Mouse (Mus musculus) olfactory bulb, adult 2 months (tissue): ENCODE data around the gene Olfr74.

ENCODE experiments used
- CTCF ChIP-seq: fragments of 200-500 bp; IDR thresholded peaks from 2 replicates; pipeline ENCODE4 v1.5.1; 2012; ENCODE audit warnings: low read depth, mild to moderate bottlenecking, low read length, moderate library complexity; ENCODE audit not compliant: insufficient read depth
- POLR2A ChIP-seq: fragments of 200-500 bp; IDR thresholded peaks from 2 replicates; pipeline ENCODE4 v1.6.1; 2012; ENCODE audit warnings: mild to moderate bottlenecking, low read depth, low read length, moderate library complexity; ENCODE audit not compliant: insufficient read depth

- TF ChIP-seq CTCF, result no peak
- TF ChIP-seq POLR2A, result no peak
Measured at GRCm38 (mm10) chr2:87974563-87974962, at the start of gene Olfr74.
